Mouse (Mus musculus) stomach, postnatal 0 days (tissue): ENCODE results near the gene Slc35e2. TPM values are rescaled to one million over a fixed set of nuclear protein-coding genes. Genes with fewer than 3 reads are reported as not detected.

Experiments used
- ATAC-seq: fragments of 200-750 bp; cut with Nextera tagmentation; 2 replicates; pipeline ENCODE4 v1.8.0; 2017; ENCODE audit not compliant: low FRiP score, low TSS enrichment
- DNase-seq: peaks from one replicate; pipeline ENCODE4 v3.0.0-alpha.2; 2016; ENCODE audit warnings: low spot score
- H3K27ac ChIP-seq: fragments of 300-500 bp; sonication (generic); replicated peaks from 2 replicates; pipeline ENCODE4 v1.5.1; 2014; ENCODE audit warnings: mild to moderate bottlenecking, control low read depth
- H3K27me3 ChIP-seq: fragments of 300-500 bp; sonication (generic); 2 replicates; pipeline ENCODE4 v1.6.1; 2014; ENCODE audit warnings: low read length; ENCODE audit not compliant: control insufficient read depth, insufficient read depth
- H3K36me3 ChIP-seq: fragments of 300-500 bp; sonication (generic); 2 replicates; pipeline ENCODE4 v1.6.1; 2014; ENCODE audit warnings: low read length, mixed read lengths; ENCODE audit not compliant: control insufficient read depth, insufficient read depth
- H3K4me1 ChIP-seq: fragments of 300-500 bp; sonication (generic); replicated peaks from 2 replicates; pipeline ENCODE4 v1.6.1; 2014; ENCODE audit warnings: antibody characterized with exemption; ENCODE audit not compliant: control insufficient read depth, insufficient read depth
- H3K4me2 ChIP-seq: fragments of 300-500 bp; sonication (generic); replicated peaks from 2 replicates; pipeline ENCODE4 v1.6.1; 2014; ENCODE audit warnings: low read depth, mild to moderate bottlenecking, control low read depth, moderate library complexity
- H3K4me3 ChIP-seq: fragments of 300-500 bp; sonication (generic); 2 replicates; pipeline ENCODE4 v1.5.1; 2014; ENCODE audit warnings: low read depth, low read length, control low read depth
- H3K9ac ChIP-seq: fragments of 300-500 bp; sonication (generic); 2 replicates; pipeline ENCODE4 v1.6.1; 2014; ENCODE audit warnings: mild to moderate bottlenecking, low read length, control low read depth, mixed read lengths
- H3K9me3 ChIP-seq: fragments of 300-500 bp; sonication (generic); 2 replicates; pipeline ENCODE4 v1.6.1; 2016; ENCODE audit warnings: low read length; ENCODE audit not compliant: control insufficient read depth
- CTCF ChIP-seq: IDR thresholded peaks from 2 replicates; pipeline ENCODE4 v1.5.1; 2016; ENCODE audit warnings: antibody characterized with exemption, low read depth, mild to moderate bottlenecking, moderate library complexity
- EP300 ChIP-seq: optimal IDR thresholded peaks from 2 replicates; pipeline ENCODE3; 2016; ENCODE audit warnings: antibody characterized with exemption
- WGBS: fragments of 180-500 bp; shearing (Covaris S2); extraction: QIAGEN DNeasy Blood & Tissue Kit; methylation state at CpG from one replicate; pipeline ENCODE4 v1.1.7; 2014; 5-methylcytosine and 5-hydroxymethylcytosine counted together
- polyA plus RNA-seq: library from polyadenylated mRNA; unstranded; fragments of >200 nt; fragmentation: Nextera tagmentation; extraction: Ambion mirVana; gene quantifications from 2 replicates; pipeline ENCODE4 v1.2.1, GENCODE M21; 2015

Slc35e2 gene
- polyA plus RNA-seq, 1 experiment from 2014 or later: 3.2 TPM

GRCm38 (mm10) chr4:155573155-155573554 is 28.1 kb upstream of the Slc35e2 start:
- 95% methylated on average over 2 of the region's 2 CpGs for WGBS
- H3K4me3 ChIP-seq: no peak overlapping the region
- no peak for DNase-seq
- H3K9me3 ChIP-seq: no peaks in the 10 kb centered on the region
- no peaks in the 10 kb centered on the region for H3K27me3 ChIP-seq
- no peak overlapping the region for H3K9ac ChIP-seq
- no peak overlapping the region for H3K4me2 ChIP-seq
- ATAC-seq: no peak
- H3K36me3 ChIP-seq: no peaks in the 10 kb centered on the region
- H3K27ac ChIP-seq: no peak overlapping the region
- TF ChIP-seq CTCF: no peak
- no peak for TF ChIP-seq EP300
- H3K4me1 ChIP-seq: no peaks in the 10 kb centered on the region

DNA sequence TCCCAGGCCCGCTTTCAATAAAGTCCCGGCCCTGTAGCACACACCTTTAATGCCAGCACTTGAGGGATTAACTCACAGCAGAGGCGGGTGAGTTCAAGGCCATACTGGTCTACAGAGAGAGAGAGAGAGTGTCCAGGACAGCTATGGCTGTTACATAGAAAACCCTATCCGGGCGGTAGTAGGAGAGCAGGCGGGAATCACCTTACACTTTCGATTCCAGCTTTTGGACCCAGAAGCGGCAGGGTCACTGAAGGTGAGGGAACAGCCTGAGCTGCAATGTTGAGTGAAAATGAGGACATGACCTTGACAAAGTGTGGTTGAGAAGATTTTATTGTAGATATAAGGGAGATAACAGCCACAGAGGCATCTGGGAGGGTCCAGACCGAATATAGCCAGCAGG is 27.3 kb upstream of the Slc35e2 start:
- Histone ChIP-seq H3K9ac (no peak overlapping the region), H3K4me2 (no peak overlapping the region), H3K27me3 (no peaks in the 10 kb centered on the region), H3K9me3 (no peaks in the 10 kb centered on the region), H3K36me3 (0 out of 2 replicates have a peak, but pooled peaks cover under 1% of the 10 kb centered on the region), H3K27ac (no peak overlapping the region), H3K4me1 (no peaks in the 10 kb centered on the region), H3K4me3 (no peak overlapping the region)
- DNase-seq: no peak
- no peak for ATAC-seq
- 94% methylated on average over 9 of the region's 9 CpGs for WGBS
- TF ChIP-seq EP300 (no peak), CTCF (no peak)

- Histone ChIP-seq H3K9ac (no peak overlapping the region), H3K9me3 (no peaks in the 10 kb centered on the region), H3K4me1 (no peaks in the 10 kb centered on the region), H3K27me3 (no peaks in the 10 kb centered on the region), H3K36me3 (0 out of 2 replicates have a peak, but pooled peaks cover 4% of the 10 kb centered on the region), H3K4me2 (no peak overlapping the region), H3K27ac (no peak overlapping the region), H3K4me3 (no peak overlapping the region)
- no peak for ATAC-seq
- 77% methylated on average over 11 of the region's 11 CpGs for WGBS
- no peak for TF ChIP-seq CTCF
- no peak for TF ChIP-seq EP300
- DNase-seq: no peak
Observed at GRCm38 (mm10) chr4:155574931-155575330, 26.3 kb upstream of the Slc35e2 start.

DNA sequence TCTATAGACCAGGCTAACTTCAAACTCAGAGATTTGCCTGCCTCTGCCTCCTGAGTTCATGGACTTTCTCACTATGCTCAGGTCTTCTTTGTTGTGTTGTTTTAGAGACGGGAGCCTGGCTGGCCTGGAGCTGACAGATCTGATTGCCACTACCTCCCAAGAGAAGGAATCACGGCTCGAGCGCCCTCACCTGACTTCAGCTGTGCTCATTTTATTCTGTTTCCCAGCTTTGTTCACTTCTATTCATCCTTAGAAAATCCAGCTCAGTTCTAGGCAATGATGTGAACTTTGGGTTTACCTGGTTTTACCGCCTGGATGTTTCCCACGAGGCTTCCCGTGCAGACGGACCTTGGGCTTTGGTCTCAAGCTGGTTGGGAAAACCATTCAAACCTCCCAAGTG is 25.7 kb upstream of the Slc35e2 start:
- TF ChIP-seq CTCF (no peak), EP300 (no peak)
- no peak overlapping the region for H3K4me2 ChIP-seq
- DNase-seq (no peak), ATAC-seq (no peak)
- no peak overlapping the region for H3K27ac ChIP-seq
- no peak overlapping the region for H3K4me3 ChIP-seq
- 0 out of 2 replicates have a peak, but pooled peaks cover 7% of the 10 kb centered on the region for H3K36me3 ChIP-seq
- H3K9ac ChIP-seq: no peak overlapping the region
- H3K27me3 ChIP-seq: no peaks in the 10 kb centered on the region
- no peaks in the 10 kb centered on the region for H3K9me3 ChIP-seq
- no peaks in the 10 kb centered on the region for H3K4me1 ChIP-seq
- WGBS: 89% methylated on average over 8 of the region's 8 CpGs

GRCm38 (mm10) chr4:155577132-155577531 is 24.1 kb upstream of the Slc35e2 start:
- H3K4me1 ChIP-seq: no peaks in the 10 kb centered on the region
- 0 out of 2 replicates have a peak overlapping the region, but pooled peaks have one; percentile 31 for H3K9ac ChIP-seq
- 0 out of 2 replicates have a peak, but pooled peaks cover 7% of the 10 kb centered on the region for H3K36me3 ChIP-seq

GRCm38 (mm10) chr4:155577741-155578140 is 23.5 kb upstream of the Slc35e2 start:
- Histone ChIP-seq H3K27ac (no peak overlapping the region), H3K9ac (no peak overlapping the region), H3K9me3 (no peaks in the 10 kb centered on the region), H3K36me3 (0 out of 2 replicates have a peak, but pooled peaks cover 9% of the 10 kb centered on the region), H3K27me3 (no peaks in the 10 kb centered on the region), H3K4me1 (no peaks in the 10 kb centered on the region), H3K4me3 (no peak overlapping the region), H3K4me2 (no peak overlapping the region)
- no peak for ATAC-seq
- TF ChIP-seq EP300: no peak
- no peak for TF ChIP-seq CTCF
- no peak for DNase-seq
- 69% methylated on average over 5 of the region's 5 CpGs for WGBS

More at GRCm38 (mm10) chr4:155577132-155577531, 24.1 kb upstream of the Slc35e2 start:
- Histone ChIP-seq H3K9me3 (no peaks in the 10 kb centered on the region), H3K4me3 (no peak overlapping the region), H3K4me2 (no peak overlapping the region), H3K27ac (no peak overlapping the region), H3K27me3 (no peaks in the 10 kb centered on the region)
- no peak for ATAC-seq
- TF ChIP-seq EP300 (no peak), CTCF (no peak)
- DNase-seq: no peak
- WGBS: 92% methylated on average over 9 of the region's 9 CpGs
